ENCODE assay signal across 19 mouse cellular contexts in the genomic region with DNA sequence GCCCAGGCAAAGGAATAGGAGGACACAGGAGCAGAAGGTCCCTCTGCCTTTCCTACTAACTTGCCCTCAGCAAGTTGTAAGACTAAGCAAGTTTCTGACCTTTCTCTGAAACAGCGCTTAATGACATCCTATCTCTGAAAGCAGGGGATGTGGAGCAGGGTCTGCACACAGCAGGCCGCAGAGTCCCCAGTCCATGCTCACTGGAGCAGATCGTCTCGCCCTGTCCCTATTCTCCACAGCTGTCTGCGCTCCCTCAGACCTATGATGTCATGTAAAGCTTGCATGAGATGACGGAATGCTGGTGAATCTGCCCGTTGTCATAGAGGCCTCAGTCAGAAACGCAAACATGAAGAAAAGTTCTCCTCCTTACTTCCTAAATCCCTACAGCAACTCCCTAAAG. TPM values are rescaled to one million over a fixed set of nuclear protein-coding genes. Genes with fewer than 3 reads are reported as not detected.
DNase-seq lines count a peak whose midpoint lies in the region; ATAC-seq lines count a peak whose summit lies in the region.
"Had no signal": no experiment of that assay in that cellular context is flagged by ENCODE, and none has a peak within 500 bp of the region (broad histone marks: within the 10 kb centered on the region; RNA-seq: fewer than 3 reads in every experiment).

No protein-coding gene starts in this region.

- H3K4me1 ChIP-seq in forebrain, embryonic 15.5 days, result 0 out of 2 replicates have a peak, but pooled peaks cover 4% of the 10 kb centered on the region
- no peaks in the 10 kb centered on the region for H3K4me1 ChIP-seq in forebrain, embryonic 14.5 days (ENCODE audit: control insufficient read depth, insufficient read depth, low read length)
- no peaks in the 10 kb centered on the region for H3K4me1 ChIP-seq in hindbrain, embryonic 16.5 days (ENCODE audit: control insufficient read depth, insufficient read depth, low read depth, low read length)
- H3K4me1 ChIP-seq in hindbrain, embryonic 12.5 days, result no peaks in the 10 kb centered on the region
- no peaks in the 10 kb centered on the region for H3K4me1 ChIP-seq in midbrain, embryonic 13.5 days (replicated peaks)
- no peaks in the 10 kb centered on the region for H3K4me1 ChIP-seq in midbrain, embryonic 14.5 days (ENCODE audit: control insufficient read depth, insufficient read depth, low read length)
- H3K4me1 ChIP-seq: embryonic facial prominence, embryonic 13.5 days; heart, embryonic 12.5 days; hindbrain, embryonic 15.5 days had no signal

- no peak overlapping the region for H3K4me3 ChIP-seq in forebrain, embryonic 15.5 days
- H3K4me3 ChIP-seq in forebrain, embryonic 14.5 days (ENCODE audit: low read depth, low read length), result no peak overlapping the region
- H3K4me3 ChIP-seq in hindbrain, embryonic 16.5 days (ENCODE audit: low read length), result no peak overlapping the region
- H3K4me3 ChIP-seq in hindbrain, embryonic 12.5 days, result no peak overlapping the region
- no peak overlapping the region for H3K4me3 ChIP-seq in midbrain, embryonic 13.5 days (replicated peaks)
- no peak overlapping the region for H3K4me3 ChIP-seq in midbrain, embryonic 14.5 days (replicated peaks; ENCODE audit: low read depth, low read length)
- H3K4me3 ChIP-seq: embryonic facial prominence, embryonic 13.5 days; forebrain, embryonic 13.5 days; heart, embryonic 12.5 days; hindbrain, embryonic 15.5 days had no signal

- no peak overlapping the region for H3K9ac ChIP-seq in forebrain, embryonic 15.5 days (replicated peaks)
- no peak overlapping the region for H3K9ac ChIP-seq in forebrain, embryonic 14.5 days (ENCODE audit: low read length)
- H3K9ac ChIP-seq in hindbrain, embryonic 16.5 days (ENCODE audit: low read depth, low read length), result no peak overlapping the region
- H3K9ac ChIP-seq in hindbrain, embryonic 12.5 days, result no peak overlapping the region
- no peak overlapping the region for H3K9ac ChIP-seq in midbrain, embryonic 13.5 days (replicated peaks)
- H3K9ac ChIP-seq in midbrain, embryonic 14.5 days (replicated peaks; ENCODE audit: low read length), result no peak overlapping the region
- H3K9ac ChIP-seq: embryonic facial prominence, embryonic 13.5 days; forebrain, embryonic 13.5 days; heart, embryonic 12.5 days; hindbrain, embryonic 15.5 days had no signal

- ATAC-seq in forebrain, embryonic 15.5 days (replicated peaks), result peak; percentile 26; the same call in 1 of the 2 replicates
- no peak for ATAC-seq in forebrain, embryonic 14.5 days
- peak; percentile 37; the same call in 1 of the 2 replicates for ATAC-seq in hindbrain, embryonic 16.5 days
- ATAC-seq in hindbrain, embryonic 12.5 days (ENCODE audit: low FRiP score), result no peak
- ATAC-seq in midbrain, embryonic 13.5 days, result peak; percentile 43; the same call in 1 of the 2 replicates
- no peak for ATAC-seq in midbrain, embryonic 14.5 days (ENCODE audit: low FRiP score, low TSS enrichment)
- no peak for ATAC-seq in granulocyte monocyte progenitor cell, adult 5-6 weeks (replicated peaks; ENCODE audit: poor library complexity, severe bottlenecking)
- ATAC-seq: activated CD4-positive, CD25-positive, alpha-beta regulatory T cell, adult 4 months; Patski had no signal

- H3K27ac ChIP-seq in forebrain, embryonic 15.5 days (replicated peaks), result no peak overlapping the region
- no peak overlapping the region for H3K27ac ChIP-seq in forebrain, embryonic 14.5 days (ENCODE audit: low read depth, low read length)
- H3K27ac ChIP-seq in hindbrain, embryonic 16.5 days (ENCODE audit: low read depth, low read length), result no peak overlapping the region
- no peak overlapping the region for H3K27ac ChIP-seq in hindbrain, embryonic 12.5 days
- no peak overlapping the region for H3K27ac ChIP-seq in midbrain, embryonic 13.5 days
- no peak overlapping the region for H3K27ac ChIP-seq in midbrain, embryonic 14.5 days (replicated peaks; ENCODE audit: low read depth, low read length)
- H3K27ac ChIP-seq: embryonic facial prominence, embryonic 13.5 days; forebrain, embryonic 13.5 days; hindbrain, embryonic 15.5 days had no signal

- WGBS in forebrain, embryonic 15.5 days, result 63% methylated on average over 8 of the region's 8 CpGs
- 72% methylated on average over 8 of the region's 8 CpGs for WGBS in forebrain, embryonic 14.5 days
- WGBS in hindbrain, embryonic 16.5 days, result 55% methylated on average over 8 of the region's 8 CpGs
- WGBS in hindbrain, embryonic 12.5 days, result 54% methylated on average over 8 of the region's 8 CpGs
- 46% methylated on average over 8 of the region's 8 CpGs for WGBS in midbrain, embryonic 13.5 days
- 32% methylated on average over 8 of the region's 8 CpGs for WGBS in midbrain, embryonic 14.5 days

- DNase-seq in forebrain, embryonic 14.5 days (ENCODE audit: low spot score), result no peak
- DNase-seq in midbrain, embryonic 14.5 days, result no peak
- DNase-seq: adrenal gland, postnatal 14 days; cerebellum, adult 11-12 months; cerebellum, adult 9-10 months; gastrocnemius, postnatal 14 days; kidney, adult 18-20 months had no signal

- H3K36me3 ChIP-seq in forebrain, embryonic 15.5 days, result no peaks in the 10 kb centered on the region
- 0 out of 2 replicates have a peak, but pooled peaks cover 3% of the 10 kb centered on the region for H3K36me3 ChIP-seq in forebrain, embryonic 14.5 days (ENCODE audit: control insufficient read depth, insufficient read depth, low read length)
- no peaks in the 10 kb centered on the region for H3K36me3 ChIP-seq in hindbrain, embryonic 16.5 days (ENCODE audit: control insufficient read depth, insufficient read depth, low read length)
- H3K36me3 ChIP-seq in hindbrain, embryonic 12.5 days, result peaks cover 7% of the 10 kb centered on the region; the same call in 1 of the 2 replicates
- no peaks in the 10 kb centered on the region for H3K36me3 ChIP-seq in midbrain, embryonic 13.5 days
- H3K36me3 ChIP-seq in midbrain, embryonic 14.5 days (ENCODE audit: control insufficient read depth, insufficient read depth, low read length), result no peaks in the 10 kb centered on the region
- H3K36me3 ChIP-seq: heart, embryonic 12.5 days; hindbrain, embryonic 15.5 days had no signal

- H3K9me3 ChIP-seq in forebrain, embryonic 15.5 days, result no peaks in the 10 kb centered on the region
- H3K9me3 ChIP-seq in forebrain, embryonic 14.5 days (replicated peaks; ENCODE audit: control insufficient read depth, low read length), result no peaks in the 10 kb centered on the region
- H3K9me3 ChIP-seq in hindbrain, embryonic 16.5 days (ENCODE audit: control insufficient read depth, low read length), result no peaks in the 10 kb centered on the region
- no peaks in the 10 kb centered on the region for H3K9me3 ChIP-seq in hindbrain, embryonic 12.5 days (replicated peaks)
- H3K9me3 ChIP-seq in midbrain, embryonic 13.5 days, result no peaks in the 10 kb centered on the region
- H3K9me3 ChIP-seq in midbrain, embryonic 14.5 days (ENCODE audit: control insufficient read depth, low read length), result no peaks in the 10 kb centered on the region
- H3K9me3 ChIP-seq: embryonic facial prominence, embryonic 13.5 days; forebrain, embryonic 13.5 days; heart, embryonic 12.5 days; hindbrain, embryonic 15.5 days had no signal

- H3K27me3 ChIP-seq in forebrain, embryonic 15.5 days, result no peaks in the 10 kb centered on the region
- no peaks in the 10 kb centered on the region for H3K27me3 ChIP-seq in forebrain, embryonic 14.5 days (replicated peaks; ENCODE audit: control insufficient read depth, insufficient read depth, low read length)
- H3K27me3 ChIP-seq in hindbrain, embryonic 16.5 days (replicated peaks; ENCODE audit: control insufficient read depth, insufficient read depth, low read length), result no peaks in the 10 kb centered on the region
- H3K27me3 ChIP-seq in hindbrain, embryonic 12.5 days, result no peaks in the 10 kb centered on the region
- H3K27me3 ChIP-seq in midbrain, embryonic 13.5 days, result no peaks in the 10 kb centered on the region
- no peaks in the 10 kb centered on the region for H3K27me3 ChIP-seq in midbrain, embryonic 14.5 days (ENCODE audit: control insufficient read depth, insufficient read depth, low read length)
- H3K27me3 ChIP-seq: CH12.LX; embryonic facial prominence, embryonic 13.5 days; forebrain, embryonic 13.5 days; heart, embryonic 12.5 days; hindbrain, embryonic 15.5 days; Patski had no signal

- no peak overlapping the region for H3K4me2 ChIP-seq in forebrain, embryonic 15.5 days (replicated peaks)
- no peak overlapping the region for H3K4me2 ChIP-seq in forebrain, embryonic 14.5 days (ENCODE audit: low read length)
- H3K4me2 ChIP-seq in hindbrain, embryonic 16.5 days (ENCODE audit: low read length), result no peak overlapping the region
- no peak overlapping the region for H3K4me2 ChIP-seq in hindbrain, embryonic 12.5 days (replicated peaks)
- H3K4me2 ChIP-seq in midbrain, embryonic 13.5 days (replicated peaks), result no peak overlapping the region
- no peak overlapping the region for H3K4me2 ChIP-seq in midbrain, embryonic 14.5 days (ENCODE audit: low read length)
- H3K4me2 ChIP-seq: embryonic facial prominence, embryonic 13.5 days; forebrain, embryonic 13.5 days; heart, embryonic 12.5 days; hindbrain, embryonic 15.5 days had no signal

RNA-seq across cellular contexts. Expression of gene Ift80, which starts 55.0 kb away (rescaled TPM):
- polyA plus RNA-seq in forebrain, embryonic 15.5 days (2015; fragmentation: Nextera tagmentation; extraction: Ambion mirVana), result 10.9 and 11.7 TPM in 2 replicates
- polyA plus RNA-seq in forebrain, embryonic 14.5 days (2014; fragmentation: Nextera tagmentation; extraction: Ambion mirVana), result 11.9 and 12.5 TPM in 2 replicates
- 7.8 and 9.1 TPM in 2 replicates for polyA plus RNA-seq in hindbrain, embryonic 16.5 days (2015; fragmentation: Nextera tagmentation; extraction: Ambion mirVana)
- 15.9 and 18.2 TPM in 2 replicates for polyA plus RNA-seq in hindbrain, embryonic 12.5 days (2016; fragmentation: Nextera tagmentation; extraction: Ambion mirVana)
- polyA plus RNA-seq in midbrain, embryonic 13.5 days (2015; fragmentation: Nextera tagmentation; extraction: Ambion mirVana), result 10.0 and 11.4 TPM in 2 replicates
- polyA plus RNA-seq in midbrain, embryonic 14.5 days (2014; fragmentation: Nextera tagmentation; extraction: Ambion mirVana), result 5.6 and 11.2 TPM in 2 replicates
- total RNA-seq in granulocyte monocyte progenitor cell, adult 5-6 weeks (2014; fragmentation: Nextera tagmentation), result 11.9 and 16.4 TPM in 2 replicates
- total RNA-seq in granulocyte monocyte progenitor cell, adult 5-6 weeks (2017), result 20.2 and 27.6 TPM in 2 replicates

RNA-seq across cellular contexts. Expression of gene Smc4, which starts 55.2 kb away (rescaled TPM):
- polyA plus RNA-seq in forebrain, embryonic 15.5 days (2015; fragmentation: Nextera tagmentation; extraction: Ambion mirVana), result 102 and 106 TPM in 2 replicates
- 91.2 and 96.6 TPM in 2 replicates for polyA plus RNA-seq in forebrain, embryonic 14.5 days (2014; fragmentation: Nextera tagmentation; extraction: Ambion mirVana)
- 36.1 and 37.5 TPM in 2 replicates for polyA plus RNA-seq in hindbrain, embryonic 16.5 days (2015; fragmentation: Nextera tagmentation; extraction: Ambion mirVana)
- polyA plus RNA-seq in hindbrain, embryonic 12.5 days (2016; fragmentation: Nextera tagmentation; extraction: Ambion mirVana), result 131 TPM in 2 replicates
- polyA plus RNA-seq in midbrain, embryonic 13.5 days (2015; fragmentation: Nextera tagmentation; extraction: Ambion mirVana), result 91.4 and 94.1 TPM in 2 replicates
- polyA plus RNA-seq in midbrain, embryonic 14.5 days (2014; fragmentation: Nextera tagmentation; extraction: Ambion mirVana), result 32.9 and 47.8 TPM in 2 replicates
- total RNA-seq in granulocyte monocyte progenitor cell, adult 5-6 weeks (2014; fragmentation: Nextera tagmentation), result 115 and 179 TPM in 2 replicates
- 624 and 700 TPM in 2 replicates for total RNA-seq in granulocyte monocyte progenitor cell, adult 5-6 weeks (2017)

Comparison
In these comparisons a context has a peak if more than half of its experiments do, and no peak if none do; other contexts are left out.
1. ATAC-seq: peak in forebrain, embryonic 15.5 days (single experiment), hindbrain, embryonic 16.5 days (single experiment) and midbrain, embryonic 13.5 days (single experiment); none in forebrain, embryonic 14.5 days (single experiment), hindbrain, embryonic 12.5 days (single experiment), midbrain, embryonic 14.5 days (single experiment) and granulocyte monocyte progenitor cell, adult 5-6 weeks (single experiment).